Mouse (Mus musculus): ENCODE measurements at regions not wholly inside any gene's neighbourhood (a gene's known extent, or its start where the extent isn't known, plus 50 kb on each side); places are given as distances from the start of the nearest gene placed in this dataset.

- Histone ChIP-seq H3K27me3 (ENCODE audit: insufficient read depth, low read length) (no peaks in the 10 kb centered on the region), H3K9ac (no peak overlapping the region), H3K4me3 (ENCODE audit: low read depth, low read length) (no peak overlapping the region), H3K4me1 (ENCODE audit: insufficient read depth) (no peaks in the 10 kb centered on the region), H3K9me3 (ENCODE audit: low read length) (no peaks in the 10 kb centered on the region), H3K36me3 (ENCODE audit: insufficient read depth) (no peaks in the 10 kb centered on the region), H3K27ac (ENCODE audit: low read depth, low read length) (no peak overlapping the region), H3K4me2 (ENCODE audit: low read depth) (no peak overlapping the region)
- 69% methylated on average over 5 of the region's 5 CpGs for WGBS
- TF ChIP-seq CTCF (IDR thresholded peaks at IDR 0.05; ENCODE audit: low read depth): no peak
- no peak for ATAC-seq
- no peak for DNase-seq
Measured at GRCm38 (mm10) chr5:75437924-75438323, 136.8 kb upstream of the Kit start.

DNA sequence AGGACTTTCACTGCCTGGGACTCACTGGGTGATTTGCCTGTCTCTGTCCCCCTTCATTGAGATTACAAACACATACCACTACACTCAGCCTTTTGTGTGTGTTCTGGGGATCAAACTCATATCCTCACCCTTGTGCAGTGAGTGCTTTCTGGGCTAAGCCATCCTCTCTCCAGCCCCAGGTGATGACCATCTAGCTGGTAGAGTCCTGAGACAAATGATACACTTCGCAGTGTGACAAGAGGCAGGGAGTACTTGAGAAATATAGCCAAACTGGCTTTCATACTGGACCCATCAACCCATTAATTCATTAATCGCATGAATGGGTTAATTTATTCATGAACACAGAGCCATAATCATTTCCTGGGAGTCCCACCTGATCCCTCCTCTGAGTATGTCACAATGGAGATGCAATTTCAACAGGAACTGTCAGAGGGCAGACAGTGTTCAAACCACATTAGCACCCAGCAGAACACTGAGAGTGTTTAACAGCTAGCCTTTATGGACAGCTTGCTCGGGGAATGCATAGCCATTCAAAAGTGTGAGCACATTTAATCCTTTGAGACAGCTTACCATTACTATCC, 130.6 kb upstream of the Kit start:
- DNase-seq (no peak), ATAC-seq (no peak)
- no peak overlapping the region for H3K4me2 ChIP-seq (ENCODE audit: low read depth)
- no peaks in the 10 kb centered on the region for H3K36me3 ChIP-seq (ENCODE audit: insufficient read depth)
- no peak overlapping the region for H3K9ac ChIP-seq
- WGBS: 74% methylated on average over 3 of the region's 3 CpGs
- no peaks in the 10 kb centered on the region for H3K4me1 ChIP-seq (ENCODE audit: insufficient read depth)
- no peak for TF ChIP-seq CTCF (IDR thresholded peaks at IDR 0.05; ENCODE audit: low read depth)
- H3K4me3 ChIP-seq (ENCODE audit: low read depth, low read length): no peak overlapping the region
- no peaks in the 10 kb centered on the region for H3K9me3 ChIP-seq (ENCODE audit: low read length)
- H3K27ac ChIP-seq (ENCODE audit: low read depth, low read length): no peak overlapping the region
- no peaks in the 10 kb centered on the region for H3K27me3 ChIP-seq (ENCODE audit: insufficient read depth, low read length)

- Histone ChIP-seq H3K36me3 (ENCODE audit: insufficient read depth) (no peaks in the 10 kb centered on the region), H3K27ac (ENCODE audit: low read depth, low read length) (no peak overlapping the region), H3K4me2 (ENCODE audit: low read depth) (no peak overlapping the region), H3K4me1 (ENCODE audit: insufficient read depth) (no peaks in the 10 kb centered on the region), H3K4me3 (ENCODE audit: low read depth, low read length) (no peak overlapping the region), H3K9ac (no peak overlapping the region), H3K27me3 (ENCODE audit: insufficient read depth, low read length) (no peaks in the 10 kb centered on the region), H3K9me3 (ENCODE audit: low read length) (no peaks in the 10 kb centered on the region)
- ATAC-seq: no peak
- no peak for TF ChIP-seq CTCF (IDR thresholded peaks at IDR 0.05; ENCODE audit: low read depth)
- DNase-seq: no peak
- 71% methylated on average over 1 of the region's 1 CpGs for whole genome bisulfite sequencing
Measured at GRCm38 (mm10) chr5:75446386-75446785, 128.3 kb upstream of the Kit start.

- Histone ChIP-seq H3K9ac (no peak overlapping the region), H3K4me1 (ENCODE audit: insufficient read depth) (0 out of 2 replicates have a peak, but pooled peaks cover 6% of the 10 kb centered on the region), H3K27ac (ENCODE audit: low read depth, low read length) (no peak overlapping the region), H3K27me3 (ENCODE audit: insufficient read depth, low read length) (no peaks in the 10 kb centered on the region), H3K9me3 (ENCODE audit: low read length) (no peaks in the 10 kb centered on the region), H3K4me3 (ENCODE audit: low read depth, low read length) (no peak overlapping the region), H3K36me3 (ENCODE audit: insufficient read depth) (no peaks in the 10 kb centered on the region), H3K4me2 (ENCODE audit: low read depth) (no peak overlapping the region)
- TF ChIP-seq CTCF (IDR thresholded peaks at IDR 0.05; ENCODE audit: low read depth): no peak
- DNase-seq: peak; percentile 11
- peak; percentile 51 for ATAC-seq
- WGBS: 44% methylated on average over 21 of the region's 21 CpGs
Measured at GRCm38 (mm10) chr5:75449913-75450525, 124.7 kb upstream of the Kit start.

- Histone ChIP-seq H3K9me3 (ENCODE audit: low read length) (no peaks in the 10 kb centered on the region), H3K4me1 (ENCODE audit: insufficient read depth) (0 out of 2 replicates have a peak, but pooled peaks cover 6% of the 10 kb centered on the region), H3K9ac (no peak overlapping the region), H3K36me3 (ENCODE audit: insufficient read depth) (no peaks in the 10 kb centered on the region), H3K27ac (ENCODE audit: low read depth, low read length) (no peak overlapping the region), H3K4me2 (ENCODE audit: low read depth) (no peak overlapping the region), H3K27me3 (ENCODE audit: insufficient read depth, low read length) (no peaks in the 10 kb centered on the region), H3K4me3 (ENCODE audit: low read depth, low read length) (no peak overlapping the region)
- ATAC-seq (peak; percentile 25; the same call in 1 of the 2 replicates), DNase-seq (no peak)
- WGBS: 59% methylated on average over 9 of the region's 9 CpGs
- TF ChIP-seq CTCF (IDR thresholded peaks at IDR 0.05; ENCODE audit: low read depth): no peak
Measured at GRCm38 (mm10) chr5:75450564-75450963, 124.2 kb upstream of the Kit start.

- H3K36me3 ChIP-seq (ENCODE audit: insufficient read depth): no peaks in the 10 kb centered on the region
- H3K9ac ChIP-seq: no peak overlapping the region
- no peaks in the 10 kb centered on the region for H3K9me3 ChIP-seq (ENCODE audit: low read length)
- DNase-seq: no peak
- no peak overlapping the region for H3K4me2 ChIP-seq (ENCODE audit: low read depth)
- no peak overlapping the region for H3K4me3 ChIP-seq (ENCODE audit: low read depth, low read length)
- no peaks in the 10 kb centered on the region for H3K27me3 ChIP-seq (ENCODE audit: insufficient read depth, low read length)
- ATAC-seq: no peak
- 0 out of 2 replicates have a peak, but pooled peaks cover 6% of the 10 kb centered on the region for H3K4me1 ChIP-seq (ENCODE audit: insufficient read depth)
- 49% methylated on average over 5 of the region's 5 CpGs for WGBS
- no peak for TF ChIP-seq CTCF (IDR thresholded peaks at IDR 0.05; ENCODE audit: low read depth)
- no peak overlapping the region for H3K27ac ChIP-seq (ENCODE audit: low read depth, low read length)
Measured at GRCm38 (mm10) chr5:75451081-75451480, 123.6 kb upstream of the Kit start.

DNA sequence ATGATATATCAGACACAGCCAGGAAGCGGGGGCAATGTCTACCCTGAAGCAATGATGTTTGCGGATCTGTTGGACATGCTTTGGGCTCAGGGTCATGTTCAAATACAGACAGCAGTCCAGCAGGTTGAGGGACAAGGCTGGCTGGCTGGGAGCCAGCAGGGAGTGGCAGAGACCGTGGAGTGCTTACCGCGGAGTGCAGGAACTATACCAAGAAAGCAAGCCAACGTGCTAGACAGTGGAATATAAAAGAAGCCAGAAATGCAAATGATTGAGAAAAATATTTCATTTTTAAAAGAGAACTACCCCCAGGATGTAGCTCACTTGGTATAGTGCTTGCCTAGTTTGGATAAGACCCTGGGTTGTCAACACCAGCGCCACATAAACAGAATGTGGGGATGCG, 123.0 kb upstream of the Kit start:
- Histone ChIP-seq H3K4me2 (ENCODE audit: low read depth) (no peak overlapping the region), H3K9me3 (ENCODE audit: low read length) (no peaks in the 10 kb centered on the region), H3K27me3 (ENCODE audit: insufficient read depth, low read length) (no peaks in the 10 kb centered on the region), H3K27ac (ENCODE audit: low read depth, low read length) (no peak overlapping the region), H3K4me3 (ENCODE audit: low read depth, low read length) (no peak overlapping the region), H3K4me1 (ENCODE audit: insufficient read depth) (0 out of 2 replicates have a peak, but pooled peaks cover 6% of the 10 kb centered on the region), H3K36me3 (ENCODE audit: insufficient read depth) (no peaks in the 10 kb centered on the region), H3K9ac (no peak overlapping the region)
- peak; percentile 56; the same call in 1 of the 2 replicates for ATAC-seq
- DNase-seq: peak; percentile 32
- TF ChIP-seq CTCF (IDR thresholded peaks at IDR 0.05; ENCODE audit: low read depth): no peak
- WGBS: 54% methylated on average over 8 of the region's 8 CpGs

Measured in forebrain, postnatal 0 days (tissue).